Mouse (Mus musculus) MEL (cell line): ENCODE data around the gene Slit1.

Experiments used
- CHD2 ChIP-seq: IDR thresholded peaks from 2 replicates; pipeline ENCODE4 v1.6.1; 2011; ENCODE audit warnings: low read length, improper control_type of control experiment
- CTCF ChIP-seq, 3 experiments: IDR thresholded peaks in 2 of 3; conservative IDR thresholded peaks in 1 of 3; 2 replicates each; pipeline ENCODE4 v1.5.1; 2011 to 2012; ENCODE audit warnings: low read length in 3 of 3, low read depth in 2 of 3, mild to moderate bottlenecking in 2 of 3, improper control_type of control experiment in 1 of 3, inconsistent platforms in 1 of 3, mixed read lengths in 1 of 3, moderate library complexity in 1 of 3; ENCODE audit not compliant: control insufficient read depth in 1 of 3, insufficient read depth in 1 of 3, poor library complexity in 1 of 3, severe bottlenecking in 1 of 3
- EP300 ChIP-seq, 2 experiments: IDR thresholded peaks; 2 replicates each; pipeline ENCODE4 v1.6.1; 2011; ENCODE audit warnings: improper control_type of control experiment in 2 of 2, low read length in 2 of 2, low read depth in 1 of 2, mild to moderate bottlenecking in 1 of 2
- GATA1 ChIP-seq: IDR thresholded peaks from 2 replicates; pipeline ENCODE4 v1.6.1; 2011; ENCODE audit warnings: low read depth, low read length, improper control_type of control experiment
- JUND ChIP-seq: IDR thresholded peaks from 2 replicates; pipeline ENCODE4 v1.6.1; 2011; ENCODE audit warnings: low read depth, mild to moderate bottlenecking, improper control_type of control experiment, low read length
- MAX ChIP-seq: IDR thresholded peaks from 2 replicates; pipeline ENCODE4 v1.6.1; 2011; ENCODE audit warnings: low read length, improper control_type of control experiment
- POLR2A ChIP-seq, 2 experiments: IDR thresholded peaks; 2 replicates each; pipeline ENCODE4 v1.6.1; 2011 to 2012; ENCODE audit warnings: low read length in 2 of 2, mild to moderate bottlenecking in 2 of 2, control low read depth in 1 of 2, improper control_type of control experiment in 1 of 2, low read depth in 1 of 2, moderate library complexity in 1 of 2; ENCODE audit not compliant: control insufficient read depth in 1 of 2, insufficient read depth in 1 of 2, poor library complexity in 1 of 2
- POLR2AphosphoS5 ChIP-seq: IDR thresholded peaks from 2 replicates; pipeline ENCODE4 v1.6.1; 2012; ENCODE audit warnings: low read depth, borderline replicate concordance, mild to moderate bottlenecking, inconsistent platforms, low read length, moderate library complexity, mixed read lengths
- SMC3 ChIP-seq: IDR thresholded peaks from 2 replicates; pipeline ENCODE4 v1.6.1; 2011; ENCODE audit warnings: low read depth, low read length, improper control_type of control experiment
- ZC3H11A ChIP-seq: IDR thresholded peaks from 2 replicates; pipeline ENCODE4 v1.6.1; 2012; ENCODE audit warnings: low read depth, mild to moderate bottlenecking, inconsistent platforms, low read length, improper control_type of control experiment

GRCm38 (mm10) chr19:41661466-41661865, 82.0 kb downstream of the Slit1 start:
- TF ChIP-seq CHD2 = no peak
- TF ChIP-seq EP300 (IDR thresholded peaks at IDR 0.05; ENCODE audit: low read depth in 1 of 2, low read length in 2 of 2) = no peak
- TF ChIP-seq MAX = no peak
- no peak for TF ChIP-seq POLR2A (IDR thresholded peaks at IDR 0.05; ENCODE audit: control insufficient read depth in 1 of 2, insufficient read depth in 1 of 2, low read depth in 1 of 2, low read length in 2 of 2, poor library complexity in 1 of 2)
- TF ChIP-seq SMC3 = no peak
- TF ChIP-seq JUND = no peak
- TF ChIP-seq POLR2AphosphoS5 = no peak
- TF ChIP-seq CTCF (IDR thresholded peaks at IDR 0.05 in 2 of 3, conservative IDR thresholded peaks at IDR 0.05 in 1 of 3; ENCODE audit: control insufficient read depth in 1 of 3, insufficient read depth in 1 of 3, low read depth in 2 of 3, low read length in 3 of 3, poor library complexity in 1 of 3, severe bottlenecking in 1 of 3) = no peak
- no peak for TF ChIP-seq ZC3H11A
- no peak for TF ChIP-seq GATA1
